Mouse (Mus musculus) layer of hippocampus, adult 8-10 months (tissue): ENCODE measurements around the gene Abhd17a. TPM values are rescaled to one million over a fixed set of nuclear protein-coding genes. Genes with fewer than 3 reads are reported as not detected.

Source experiments
- DNase-seq, 2 experiments: peaks; one replicate each; pipeline ENCODE4 v3.0.0; 2022; ENCODE audit warnings: low spot score in 2 of 2
- total RNA-seq, 4 experiments: library from RNA; stranded (reverse); gene quantifications; 2 replicates each; pipeline ENCODE4 v1.2.4; 2022

The Abhd17a gene
- total RNA-seq, result 100 to 1,000 TPM; 144 to 155 (median 147) TPM

GRCm38 (mm10) chr10:80589879-80590854 is at the start of gene Abhd17a:
TSS of gene Abhd17a (minus strand) at chr10:80590341.
- DNase-seq, result peak; percentile 90 to 96

- DNase-seq, result no peak
Observed at GRCm38 (mm10) chr10:80635345-80635744, 45.2 kb upstream of the Abhd17a start.

- DNase-seq, result no peak
Observed at GRCm38 (mm10) chr10:80628925-80629324, 38.8 kb upstream of the Abhd17a start.

- DNase-seq, result no peak
Observed at GRCm38 (mm10) chr10:80627685-80628084, 37.5 kb upstream of the Abhd17a start.

- DNase-seq, result no peak
Observed at GRCm38 (mm10) chr10:80625764-80626163, 35.6 kb upstream of the Abhd17a start.

- DNase-seq, result peak in 1 of 2 experiments; percentile 28
Observed at GRCm38 (mm10) chr10:80623457-80624191, 33.5 kb upstream of the Abhd17a start.

- peak in 1 of 2 experiments; percentile 38 for DNase-seq
Observed at GRCm38 (mm10) chr10:80622661-80623456, 32.7 kb upstream of the Abhd17a start, which contains the start of gene Csnk1g2. TSS of gene Csnk1g2 (plus strand) at chr10:80622838.

- DNase-seq, result peak; percentile 99 to 100
Observed at GRCm38 (mm10) chr10:80621940-80622660, 32.0 kb upstream of the Abhd17a start.

GRCm38 (mm10) chr10:80621690-80621939 is 31.5 kb upstream of the Abhd17a start:
- DNase-seq, result no peak

GRCm38 (mm10) chr10:80620796-80621689 is 30.9 kb upstream of the Abhd17a start:
- DNase-seq, result no peak

- DNase-seq, result no peak
Observed at GRCm38 (mm10) chr10:80620365-80620764, 30.2 kb upstream of the Abhd17a start.

- DNase-seq, result no peak
Observed at GRCm38 (mm10) chr10:80619465-80620244, 29.5 kb upstream of the Abhd17a start.

- DNase-seq, result no peak
Observed at GRCm38 (mm10) chr10:80618181-80618580, 28.0 kb upstream of the Abhd17a start.

- no peak for DNase-seq
Observed at GRCm38 (mm10) chr10:80614351-80614750, 24.2 kb upstream of the Abhd17a start.

- DNase-seq, result no peak
Observed at GRCm38 (mm10) chr10:80613821-80614220, 23.7 kb upstream of the Abhd17a start.

- no peak for DNase-seq
Observed at GRCm38 (mm10) chr10:80611905-80612304, 21.8 kb upstream of the Abhd17a start.

- no peak for DNase-seq
Observed at GRCm38 (mm10) chr10:80611024-80611423, 20.9 kb upstream of the Abhd17a start.

- no peak for DNase-seq
Observed at GRCm38 (mm10) chr10:80610116-80610785, 20.1 kb upstream of the Abhd17a start.
